Mouse (Mus musculus): ENCODE measurements around the gene Zic4.

The Zic4 gene

DNA sequence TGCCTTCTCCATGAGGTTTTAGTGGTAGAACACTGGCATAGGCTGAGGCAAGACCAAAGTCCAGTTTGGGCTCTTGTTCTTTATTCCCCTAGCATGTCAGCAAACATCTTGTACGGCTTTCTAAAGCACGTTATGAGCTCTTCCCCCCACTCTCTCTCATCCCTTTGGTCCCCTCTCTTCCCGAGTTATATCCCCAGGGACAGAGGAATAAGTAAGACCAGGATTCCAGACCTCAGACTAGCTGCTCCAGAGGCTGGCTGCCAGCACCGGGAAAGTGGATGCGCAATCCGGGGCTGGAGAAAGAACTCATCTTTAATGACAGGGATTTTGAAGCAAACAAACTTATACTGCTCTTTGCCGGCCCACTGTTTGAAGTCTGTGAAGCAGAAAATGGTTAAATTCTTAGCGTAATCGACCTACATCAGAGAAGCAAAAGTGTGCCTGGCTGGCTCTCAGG is 18.3 kb downstream of the Zic4 start:
- DNase-seq, result peak; percentile 73 to 76

DNA sequence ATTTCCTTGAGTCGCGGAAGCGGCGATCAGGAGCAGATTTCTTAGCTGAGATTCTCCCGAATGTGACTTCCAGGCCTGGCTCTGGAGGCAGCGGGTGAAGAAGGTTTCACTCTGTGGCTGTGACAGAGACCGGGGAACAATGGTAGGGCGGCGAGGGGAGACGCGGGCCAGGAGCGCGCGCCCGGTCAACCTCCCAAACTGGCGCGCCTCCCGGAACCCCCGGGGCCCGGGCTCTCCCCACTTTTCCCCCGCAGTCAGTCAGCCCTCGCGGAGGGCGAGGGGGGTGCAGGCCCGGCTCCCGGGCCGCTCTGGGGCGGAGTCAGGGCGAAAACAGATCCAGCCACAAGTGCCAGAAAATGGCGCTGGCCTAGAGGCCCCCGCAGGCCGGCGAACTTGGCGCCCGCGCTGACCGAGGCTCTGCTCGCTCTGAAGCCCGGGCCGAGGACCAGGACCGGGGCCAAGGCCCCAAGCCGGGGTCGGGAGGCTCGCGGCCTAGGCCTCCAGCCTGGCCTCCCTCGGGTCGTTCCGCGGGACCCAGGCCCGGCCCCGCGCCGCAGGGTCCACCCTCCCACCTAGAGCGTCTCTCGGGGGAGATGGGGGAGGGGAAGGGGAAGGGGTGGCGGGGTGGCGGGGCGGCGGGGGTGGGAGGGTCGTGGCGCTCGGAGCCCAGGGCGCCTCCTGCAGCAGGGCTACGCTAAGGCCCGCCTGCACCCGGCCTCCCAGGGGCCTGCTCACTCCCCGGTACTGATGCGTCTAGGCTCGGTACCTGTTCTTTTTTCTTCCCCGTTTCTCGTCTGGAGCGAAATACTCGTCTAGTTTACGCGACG is 19.3 kb downstream of the Zic4 start:
- peak; percentile 93 to 96 for DNase-seq

DNA sequence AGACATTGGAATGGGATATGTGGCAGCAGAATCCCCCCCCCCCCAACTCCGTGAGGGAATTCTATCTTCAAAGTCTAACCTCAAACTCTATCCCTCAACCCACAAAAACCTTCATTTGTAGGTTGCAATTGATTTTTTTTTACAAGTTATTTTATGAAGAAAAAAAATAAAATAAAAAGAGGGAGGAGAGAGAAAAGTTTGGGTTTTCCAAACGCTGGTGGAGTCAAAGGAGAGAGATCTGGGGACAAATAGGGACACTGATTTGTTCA is 19.8 kb downstream of the Zic4 start:
- DNase-seq, result no peak

DNA sequence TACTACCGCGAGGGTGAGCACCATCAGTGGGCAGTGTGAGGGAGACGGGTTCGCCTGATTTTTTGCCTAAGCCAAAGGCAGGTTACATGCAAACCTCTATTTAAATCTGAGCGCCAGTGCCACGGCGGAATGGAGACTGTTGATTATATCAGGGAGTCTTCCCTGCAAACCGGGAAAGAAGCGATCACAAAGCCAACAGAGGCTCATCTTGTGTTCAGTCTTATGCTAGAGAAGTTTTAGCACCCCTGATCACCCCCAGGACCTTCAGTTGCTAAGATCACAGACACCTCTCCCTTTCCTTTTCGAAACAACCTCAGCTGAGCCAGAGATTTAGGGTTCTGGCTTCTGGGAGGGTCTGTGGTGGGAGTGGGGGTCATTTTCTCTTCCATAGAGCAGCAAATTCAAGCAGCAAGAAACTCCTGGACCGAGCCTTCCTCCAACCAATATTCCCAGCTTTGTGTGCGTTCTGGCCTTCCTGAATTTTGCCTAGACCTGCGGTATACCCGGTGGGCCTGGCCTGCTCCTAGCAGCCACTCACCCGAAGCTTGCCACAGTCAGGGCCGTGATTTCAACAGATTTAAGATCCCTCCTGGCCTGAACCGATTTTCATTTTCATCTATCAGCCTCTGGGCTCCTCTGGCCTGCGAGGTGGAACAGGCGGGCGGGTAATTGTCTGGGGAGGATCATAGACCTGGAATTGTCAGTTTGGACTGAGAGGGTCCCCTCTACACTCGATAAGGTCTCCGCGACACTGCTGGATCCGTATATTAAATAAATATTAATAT is 20.4 kb downstream of the Zic4 start:
- DNase-seq, result peak; percentile 66 to 79

DNA sequence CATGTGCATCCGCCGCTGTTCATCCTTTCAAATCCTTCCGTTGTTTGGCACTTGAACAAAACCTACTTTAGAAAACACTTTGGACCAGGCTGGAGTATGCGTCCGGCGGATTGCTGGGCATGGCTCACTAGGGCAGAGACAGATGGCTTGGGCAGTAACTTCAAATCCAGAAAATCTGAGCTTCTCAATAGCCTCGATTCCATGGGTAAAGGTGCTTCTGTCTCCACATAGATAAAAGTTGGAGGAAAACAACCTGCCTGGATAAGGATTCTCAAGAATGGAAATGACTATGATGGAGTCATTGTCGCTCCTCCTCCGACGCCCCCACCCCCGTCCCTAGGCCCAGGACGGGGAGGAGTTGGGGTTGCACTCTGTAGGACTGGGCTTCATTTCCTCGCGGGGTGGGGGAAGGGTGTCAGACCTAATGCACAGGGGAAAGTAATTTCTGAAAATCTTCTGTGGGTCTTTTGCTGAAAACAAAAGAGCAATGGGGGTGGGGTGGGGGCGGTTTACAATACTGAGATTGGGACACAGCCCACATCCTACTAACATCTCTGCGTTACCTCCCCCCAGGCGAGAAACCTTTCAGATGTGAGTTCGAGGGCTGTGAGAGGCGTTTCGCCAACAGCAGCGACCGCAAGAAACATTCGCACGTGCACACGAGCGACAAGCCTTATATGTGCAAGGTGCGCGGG is 21.4 kb downstream of the Zic4 start:
- peak; percentile 79 to 80 for DNase-seq

DNA sequence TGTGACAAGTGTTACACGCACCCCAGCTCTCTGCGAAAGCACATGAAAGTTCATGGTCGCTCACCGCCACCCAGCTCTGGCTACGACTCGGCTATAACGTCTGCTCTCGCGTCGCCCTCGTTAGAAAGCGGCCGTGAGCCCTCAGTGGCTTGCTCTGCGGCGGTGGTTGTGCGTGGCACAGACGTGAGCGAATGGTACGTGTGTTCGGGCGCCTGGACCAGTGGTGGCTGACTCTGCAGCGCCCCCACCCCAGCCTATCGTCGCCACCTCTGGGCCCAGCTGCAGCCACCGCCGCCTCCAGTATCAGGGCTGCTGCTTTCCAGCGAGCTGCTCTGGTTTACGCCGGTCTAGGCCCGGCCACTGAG is 21.9 kb downstream of the Zic4 start:
- peak; percentile 71 to 76 for DNase-seq

DNA sequence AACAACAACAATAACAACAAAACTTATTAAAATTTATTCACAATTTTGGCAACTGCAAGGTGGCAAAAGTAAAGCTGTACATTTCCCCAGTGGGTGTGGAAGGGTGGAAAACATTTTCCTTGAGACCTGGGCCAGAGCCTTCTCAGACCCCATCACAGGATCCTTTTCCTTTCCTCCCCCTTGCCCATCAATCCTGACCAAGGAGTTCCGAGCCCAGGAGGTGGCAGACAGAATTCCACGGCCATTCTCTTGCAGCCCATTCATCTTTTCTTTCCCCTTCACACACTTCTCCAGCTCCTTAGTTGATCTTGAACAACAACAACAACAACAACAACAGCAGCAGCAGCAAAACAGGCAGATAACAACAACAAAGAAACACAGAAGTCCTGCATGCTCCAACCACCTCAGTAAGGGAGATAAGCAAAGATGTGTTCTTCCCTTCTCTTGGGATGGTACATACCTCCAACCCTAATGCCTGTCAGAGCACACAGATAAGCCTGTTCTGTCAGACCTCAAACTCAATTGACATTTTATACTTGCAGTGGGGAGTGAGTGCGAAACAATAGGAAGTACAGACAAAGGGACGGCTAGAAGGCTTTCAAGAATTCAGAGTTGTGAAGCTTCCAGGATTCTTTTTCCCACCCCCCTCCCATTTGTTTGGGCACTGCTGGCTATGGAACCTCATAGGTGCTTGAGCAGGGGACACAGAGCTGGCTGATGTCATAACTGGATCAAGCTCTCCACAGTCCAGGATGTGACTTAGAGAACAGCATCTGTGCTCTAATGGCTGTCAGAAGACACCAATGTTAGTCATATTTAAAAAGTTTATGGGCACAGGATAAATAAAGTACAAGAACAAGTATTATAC is 22.7 kb downstream of the Zic4 start:
- DNase-seq, result peak; percentile 33

DNA sequence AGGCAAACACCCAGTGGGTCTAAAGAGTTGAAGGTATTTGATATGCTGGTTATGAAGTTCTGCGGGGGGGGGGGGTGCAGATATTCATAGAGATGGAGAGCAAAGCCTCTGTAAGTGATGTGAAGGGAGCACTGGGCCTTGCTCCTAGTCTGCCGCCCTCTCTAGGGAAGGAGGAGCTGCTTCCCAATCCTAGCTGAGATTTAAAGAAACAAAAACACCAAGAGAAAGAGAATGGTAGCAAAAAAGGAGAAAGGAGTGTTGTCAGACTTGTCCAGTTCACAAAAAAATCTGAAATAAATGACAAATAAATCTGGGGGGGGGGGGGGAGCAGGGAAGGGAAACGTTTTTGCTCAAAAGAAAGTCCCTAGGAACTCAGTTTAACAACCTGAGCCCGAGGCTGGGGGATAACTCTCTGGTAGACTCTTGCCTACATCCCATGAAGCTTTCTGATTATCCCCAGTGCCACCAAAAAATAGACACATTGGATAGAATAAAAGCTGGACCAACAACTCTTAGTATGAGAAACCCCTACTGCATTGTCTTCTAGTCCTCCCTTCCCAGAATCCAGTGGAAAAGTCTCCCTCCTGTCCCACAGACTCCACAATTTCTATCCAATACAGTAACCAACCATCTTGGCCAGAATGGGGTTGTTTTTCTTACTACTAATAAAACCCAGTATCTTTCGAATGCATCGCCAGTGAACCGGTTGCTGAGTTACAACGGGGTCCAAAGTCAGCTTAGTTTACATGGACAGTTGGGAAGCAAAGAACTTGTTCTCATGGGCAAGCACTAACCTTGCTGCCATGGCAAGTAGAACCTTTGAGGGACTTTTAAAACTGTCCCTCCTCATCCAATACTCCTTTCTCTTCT is 23.6 kb downstream of the Zic4 start:
- DNase-seq, result peak; percentile 38 to 51

DNA sequence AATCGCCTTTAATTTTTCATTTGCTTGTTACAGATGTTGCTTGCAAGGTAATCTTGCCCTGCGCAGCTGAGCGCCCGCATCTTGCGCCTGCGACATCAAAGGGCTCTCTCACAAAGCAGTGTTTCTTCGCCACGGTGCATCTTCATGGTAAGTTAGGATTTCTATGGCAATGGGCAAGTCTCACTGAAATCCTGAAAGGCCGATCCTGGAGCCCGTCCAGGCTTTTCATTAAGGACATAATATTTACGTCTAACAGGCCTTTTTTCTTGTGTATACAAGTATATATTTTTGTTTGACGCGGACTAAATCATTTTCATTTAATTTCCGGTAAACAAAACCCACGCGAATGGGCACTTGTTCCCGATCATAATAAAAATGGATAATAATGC is 24.3 kb downstream of the Zic4 start:
- peak; percentile 66 to 68 for DNase-seq

DNA sequence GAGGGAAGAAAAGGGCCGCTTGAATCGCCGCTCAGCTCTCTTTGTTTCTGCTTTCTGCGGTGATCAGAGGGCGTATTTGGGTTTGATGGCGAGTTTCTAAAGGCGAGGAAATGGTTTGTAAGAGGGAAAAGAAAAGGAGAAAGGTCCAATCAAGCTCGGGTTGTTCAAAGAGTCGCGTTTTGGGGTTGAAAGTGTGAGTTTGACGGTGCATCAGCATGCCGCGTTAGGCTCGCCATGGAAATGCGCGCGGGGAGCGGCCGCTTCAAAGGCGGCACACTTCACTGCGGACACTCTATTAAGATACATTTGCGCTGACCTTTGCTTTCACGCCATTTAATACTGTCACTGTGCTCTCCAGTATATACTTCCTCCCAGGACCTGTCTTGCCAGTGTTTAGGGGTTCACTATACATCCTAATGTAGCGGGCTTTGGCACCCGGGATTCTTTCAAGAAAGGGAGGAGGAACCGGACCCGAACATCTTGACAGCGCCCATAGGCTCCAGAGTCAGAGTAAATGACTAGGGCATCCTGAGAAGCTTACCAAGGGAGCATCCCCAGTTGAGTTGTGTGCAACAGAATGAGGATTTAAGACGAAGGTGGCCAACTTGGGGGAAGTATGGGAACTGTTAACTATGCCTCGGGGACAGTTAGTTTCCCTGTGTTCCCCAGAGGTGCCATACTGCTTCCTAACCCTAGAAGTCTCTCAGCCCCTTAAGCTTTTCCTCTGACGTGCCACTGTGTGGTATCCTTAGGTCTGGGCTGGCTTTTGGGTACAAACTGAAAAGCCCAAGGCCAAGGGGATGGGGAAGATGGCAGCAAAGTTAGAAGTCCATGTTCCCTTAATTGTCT is 24.9 kb downstream of the Zic4 start:
- DNase-seq, result peak; percentile 75 to 79

DNA sequence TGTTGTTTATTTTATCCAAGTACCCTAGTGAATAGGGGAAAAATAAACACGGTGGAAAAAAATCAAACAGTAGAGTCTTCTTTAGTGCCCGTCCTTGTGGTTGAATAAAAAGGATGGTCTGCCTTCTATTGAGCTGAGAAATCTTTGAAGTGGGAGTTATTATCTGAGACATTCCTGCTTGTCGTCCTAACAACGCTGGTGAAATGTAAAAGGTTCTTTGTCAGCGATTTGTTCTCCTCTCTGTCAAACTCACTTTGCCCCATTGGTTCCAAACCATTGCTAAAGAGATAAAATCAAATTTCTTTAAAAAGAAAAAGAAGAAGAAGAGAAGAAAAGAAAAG is 25.5 kb downstream of the Zic4 start:
- DNase-seq, result no peak

DNA sequence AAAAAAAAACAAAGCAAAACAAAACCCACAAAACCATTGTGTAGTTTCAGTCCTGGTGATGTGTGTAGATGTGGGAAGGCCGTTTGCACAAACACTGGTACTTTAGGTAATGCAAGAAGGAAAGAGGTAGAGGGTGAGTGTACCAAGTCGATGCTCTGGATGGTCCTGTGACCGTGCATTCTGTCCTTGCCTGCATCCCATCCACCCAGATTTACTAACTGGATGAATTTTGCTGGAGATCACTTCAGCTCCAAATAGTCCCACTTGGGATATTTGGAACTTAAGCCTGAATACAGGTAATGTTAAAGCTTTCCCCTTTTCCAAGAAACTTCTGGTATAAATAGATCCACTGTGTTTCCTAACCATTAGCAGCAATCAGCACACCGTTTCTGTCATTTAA is 26.0 kb downstream of the Zic4 start:
- DNase-seq, result peak; percentile 19 to 39

DNA sequence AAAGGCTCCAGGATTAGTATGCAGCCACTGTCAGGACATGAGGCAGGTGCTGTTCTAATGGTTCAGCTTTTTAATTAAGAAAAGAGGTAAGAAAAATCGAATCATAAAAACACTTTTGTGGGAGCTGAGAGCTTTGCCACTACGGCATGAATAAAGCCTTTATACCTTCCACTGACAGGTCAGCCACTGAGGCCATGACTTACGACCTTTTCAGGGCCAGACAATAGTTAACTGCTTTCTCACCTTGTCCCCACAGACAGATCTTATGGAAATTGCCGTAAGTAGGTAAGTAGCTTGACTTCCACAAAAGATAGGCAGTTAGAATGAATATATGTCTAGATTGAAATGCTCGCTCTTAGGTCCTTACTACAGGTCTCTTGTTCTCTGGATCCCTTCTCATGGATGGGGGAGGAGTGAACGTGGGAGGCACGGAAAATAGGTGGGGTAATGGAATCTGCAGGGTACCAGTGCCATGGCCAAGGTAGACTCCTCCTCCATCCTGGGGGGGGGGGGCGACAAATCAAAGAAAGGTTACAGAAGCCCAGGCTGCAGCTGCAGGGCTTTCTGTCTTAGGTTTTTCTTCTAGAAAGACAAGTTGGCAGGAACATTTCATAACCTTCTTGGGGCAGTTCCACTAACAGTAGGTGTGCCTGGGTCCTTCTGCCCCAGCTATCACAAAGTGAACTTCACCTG is 31.3 kb downstream of the Zic4 start:
- no peak for DNase-seq

DNA sequence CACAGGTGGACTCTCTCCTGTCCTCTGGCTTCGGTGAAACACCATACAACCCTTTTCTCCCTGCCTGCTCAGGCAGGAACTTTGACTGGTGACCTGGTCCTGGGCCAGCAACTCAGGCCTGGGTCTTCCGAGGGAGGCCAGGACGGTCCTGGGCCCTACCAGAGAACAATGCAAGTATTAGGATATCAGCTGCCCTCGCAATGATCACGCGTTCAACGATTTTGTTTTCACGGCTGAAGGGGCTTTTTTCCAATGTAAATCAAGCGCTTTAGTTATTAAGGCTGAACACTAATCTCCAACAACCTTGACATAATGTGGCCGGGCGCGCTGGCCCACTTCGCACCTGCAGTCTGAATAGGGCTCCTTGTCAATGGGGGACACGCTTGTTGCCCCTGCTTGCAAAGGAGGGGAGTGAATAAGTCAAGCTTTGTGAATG is 32.0 kb downstream of the Zic4 start:
- peak; percentile 32 to 37 for DNase-seq

DNA sequence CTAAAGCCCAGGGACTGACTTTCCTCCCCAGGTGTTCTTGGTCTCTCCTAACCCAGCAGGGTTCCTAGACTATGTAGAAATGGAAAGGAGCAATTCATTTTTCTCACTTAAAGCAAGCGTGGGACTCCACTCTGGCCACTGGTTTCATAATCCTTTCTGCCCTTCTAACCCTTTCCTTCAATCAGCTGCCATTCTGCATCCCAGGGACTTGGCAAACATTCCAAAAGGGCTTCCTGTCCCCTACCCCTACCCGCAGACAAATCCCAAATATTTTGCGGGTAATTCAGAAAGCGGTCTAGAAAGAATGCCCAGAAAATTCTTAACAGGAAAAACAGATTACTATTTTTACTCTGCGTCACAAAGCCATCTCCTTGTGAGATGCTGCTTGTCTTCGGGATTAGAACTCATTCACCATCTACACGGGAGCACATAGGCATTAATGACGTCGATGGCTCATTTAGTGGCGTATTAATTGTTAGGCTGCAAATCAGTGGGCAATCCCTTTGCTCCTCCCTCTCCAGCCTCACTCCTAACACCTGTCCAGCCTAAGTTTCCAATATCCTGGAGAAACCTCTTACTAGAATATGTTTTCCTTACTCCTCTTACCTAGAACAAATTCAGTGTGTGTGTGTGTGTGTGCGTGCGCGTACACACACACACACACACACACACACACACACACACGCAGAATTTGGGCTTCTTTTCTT is 33.0 kb downstream of the Zic4 start:
- peak in 1 of 2 experiments; percentile 19 for DNase-seq

DNA sequence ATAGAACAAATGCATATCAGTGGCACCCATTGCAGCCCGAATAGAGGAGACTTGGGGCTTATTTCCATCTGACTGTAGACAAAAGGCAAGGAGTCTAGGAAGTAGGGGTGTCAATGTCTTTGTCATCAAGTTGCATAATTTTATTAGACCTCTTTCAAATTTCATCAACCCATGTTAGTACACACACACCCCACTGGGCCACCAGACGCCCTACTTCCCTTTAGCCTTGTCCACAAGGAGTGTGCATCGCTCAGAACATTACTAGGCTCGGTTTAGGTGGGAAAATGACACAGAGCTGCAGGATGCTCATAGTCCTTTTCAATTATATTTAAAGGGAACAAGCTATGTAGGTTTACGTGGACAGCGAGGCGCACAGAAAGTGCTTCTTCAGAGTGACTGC is 37.8 kb downstream of the Zic4 start:
- peak in 1 of 2 experiments; percentile 28 for DNase-seq

DNA sequence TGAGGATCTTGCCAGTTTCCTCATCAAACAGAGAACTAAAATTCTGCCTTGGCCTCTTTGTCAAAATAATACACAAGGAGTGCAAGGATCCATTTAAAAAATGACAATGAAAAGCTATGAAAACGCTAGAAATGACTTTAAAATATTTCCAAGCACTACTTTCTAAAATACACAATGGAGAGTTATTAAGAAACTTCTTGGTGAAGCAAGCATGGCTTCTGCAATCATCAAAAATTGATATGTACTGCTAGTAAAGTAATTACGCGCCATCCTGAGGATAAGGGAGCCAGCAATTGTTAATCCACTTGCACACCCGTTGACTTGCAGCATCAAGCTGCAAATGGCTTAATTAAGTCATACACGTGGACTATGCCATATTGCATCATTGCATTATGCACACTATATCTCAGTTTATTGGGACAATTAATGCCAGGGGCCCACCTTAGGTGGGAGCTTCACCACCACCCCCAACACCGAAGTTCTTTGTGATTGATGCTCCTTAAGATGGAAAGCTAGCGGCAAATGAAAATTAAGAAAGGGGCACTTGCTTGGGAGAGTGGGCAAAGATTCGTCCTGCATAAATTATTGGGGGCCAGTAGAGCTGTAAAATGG is 38.4 kb downstream of the Zic4 start:
- DNase-seq, result no peak

DNA sequence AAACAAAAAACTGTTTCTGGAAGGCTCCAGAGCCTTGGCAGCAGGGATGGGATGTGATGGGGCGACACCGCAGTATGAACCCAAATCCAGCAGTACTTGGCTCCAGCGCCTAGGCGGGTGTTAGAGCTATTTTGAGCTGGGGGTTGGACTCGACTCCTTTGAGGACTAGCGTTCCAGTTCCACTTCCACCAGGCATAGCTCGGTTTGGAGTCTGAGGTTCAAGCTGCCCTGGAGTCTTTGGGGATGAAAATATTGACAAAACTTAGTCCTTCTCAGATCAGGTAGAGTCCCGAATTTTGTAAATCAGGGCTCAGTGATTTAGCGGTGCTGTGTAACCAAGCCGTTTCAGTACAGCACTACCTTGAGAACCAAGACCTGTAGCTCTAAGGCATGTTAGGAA is 39.3 kb downstream of the Zic4 start:
- no peak for DNase-seq

DNA sequence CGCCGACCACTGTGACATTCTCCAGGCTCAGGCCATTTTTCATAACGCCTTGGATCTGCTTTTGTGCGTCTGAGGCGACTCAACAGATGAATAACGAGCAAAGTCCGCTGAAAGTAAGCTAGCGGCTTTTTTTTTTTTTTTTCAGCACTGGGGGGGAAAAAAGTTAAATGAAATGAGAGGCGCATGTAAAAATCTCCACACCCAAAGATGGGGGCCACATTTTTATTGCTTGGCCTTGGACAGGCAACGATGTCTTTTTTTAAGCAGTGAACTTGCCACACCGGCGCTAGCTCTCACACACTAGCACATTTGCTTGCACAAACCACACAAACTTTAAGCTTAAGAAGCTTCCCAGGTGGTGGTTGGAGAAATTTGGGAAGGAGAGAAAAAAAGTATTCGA is 42.0 kb downstream of the Zic4 start:
- peak in 1 of 2 experiments; percentile 28 for DNase-seq
